Mouse (Mus musculus) liver, postnatal 0 days (tissue): ENCODE data around the gene Cfb. TPM values are rescaled to one million over a fixed set of nuclear protein-coding genes. Genes with fewer than 3 reads are reported as not detected.

Source experiments
- ATAC-seq: fragments of 200-750 bp; cut with Nextera tagmentation; 2 replicates; pipeline ENCODE4 v1.8.0; 2017; ENCODE audit warnings: mild to moderate bottlenecking, moderate library complexity
- DNase-seq: peaks from one replicate; pipeline ENCODE4 v3.0.0-alpha.2; 2016
- H3K27ac ChIP-seq: fragments of 300-500 bp; sonication (generic); 2 replicates; pipeline ENCODE4 v1.5.1; 2014; ENCODE audit warnings: antibody characterized with exemption, moderate library complexity, mild to moderate bottlenecking, low read depth
- H3K27me3 ChIP-seq: fragments of 300-500 bp; sonication (generic); 2 replicates; pipeline ENCODE4 v1.6.1; 2014; ENCODE audit warnings: low read length, control low read depth, mixed read lengths; ENCODE audit not compliant: insufficient read depth
- H3K36me3 ChIP-seq: fragments of 300-500 bp; sonication (generic); replicated peaks from 2 replicates; pipeline ENCODE4 v1.6.1; 2014; ENCODE audit warnings: mild to moderate bottlenecking, control low read depth, low read length, moderate library complexity, mixed read lengths; ENCODE audit not compliant: insufficient read depth
- H3K4me1 ChIP-seq: fragments of 300-500 bp; sonication (generic); 2 replicates; pipeline ENCODE4 v1.6.1; 2014; ENCODE audit warnings: antibody characterized with exemption, mild to moderate bottlenecking, control low read depth; ENCODE audit not compliant: insufficient read depth
- H3K4me2 ChIP-seq: fragments of 300-500 bp; sonication (generic); 2 replicates; pipeline ENCODE4 v1.6.1; 2014; ENCODE audit warnings: low read depth, mild to moderate bottlenecking, low read length, moderate library complexity, mixed read lengths
- H3K4me3 ChIP-seq: fragments of 300-500 bp; sonication (generic); 2 replicates; pipeline ENCODE4 v1.5.1; 2014; ENCODE audit warnings: low read depth, low read length
- H3K9ac ChIP-seq: fragments of 300-500 bp; sonication (generic); replicated peaks from 2 replicates; pipeline ENCODE4 v1.6.1; 2014; ENCODE audit warnings: mild to moderate bottlenecking, moderate library complexity
- H3K9me3 ChIP-seq: fragments of 300-500 bp; sonication (generic); 2 replicates; pipeline ENCODE4 v1.6.1; 2016; ENCODE audit warnings: mild to moderate bottlenecking, control low read depth, low read length, mixed read lengths
- CTCF ChIP-seq: sonication (generic); IDR thresholded peaks from 2 replicates; pipeline ENCODE4 v1.5.1; 2016; ENCODE audit warnings: antibody characterized with exemption, low read depth
- EP300 ChIP-seq: IDR thresholded peaks from 2 replicates; pipeline ENCODE4 v1.6.1; 2016; ENCODE audit warnings: antibody characterized with exemption, low read depth, mild to moderate bottlenecking
- WGBS: fragments of 180-500 bp; shearing (Covaris S2); extraction: QIAGEN DNeasy Blood & Tissue Kit; methylation state at CpG from one replicate; pipeline ENCODE4 v1.1.7; 2014; ENCODE audit not compliant: insufficient replicate concordance; 5-methylcytosine and 5-hydroxymethylcytosine counted together
- polyA plus RNA-seq: library from polyadenylated mRNA; unstranded; fragments of >200 nt; fragmentation: Nextera tagmentation; extraction: Ambion mirVana; gene quantifications from 2 replicates; pipeline ENCODE4 v1.2.1, GENCODE M21; 2015

Cfb gene
- polyA plus RNA-seq, 1 experiment from 2014 or later, result 847 TPM

DNA sequence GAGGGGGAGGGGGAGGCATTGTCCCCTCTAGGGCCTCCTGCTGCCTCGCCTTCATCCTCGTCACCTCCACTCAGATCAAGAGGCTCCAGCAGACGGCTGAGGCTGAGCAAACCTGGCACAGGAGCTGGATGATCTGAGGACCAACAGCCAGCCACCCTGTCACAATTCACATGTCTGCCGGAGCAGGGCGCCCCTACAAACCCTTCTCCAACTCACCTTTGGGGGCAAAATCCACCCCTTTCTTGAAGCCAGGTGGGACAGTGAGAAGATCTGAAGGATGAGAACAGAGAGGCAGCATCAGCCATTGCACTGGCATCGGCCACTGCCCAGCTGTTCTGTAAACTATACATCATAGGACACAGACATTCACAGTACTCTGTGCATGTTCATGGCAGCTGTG lies 15.1 kb downstream of the Cfb start:
- no peaks in the 10 kb centered on the region for H3K9me3 ChIP-seq
- no peak for TF ChIP-seq CTCF
- TF ChIP-seq EP300, result no peak
- H3K27me3 ChIP-seq, result no peaks in the 10 kb centered on the region
- no peak for DNase-seq
- H3K4me2 ChIP-seq, result no peak overlapping the region
- peaks cover 13% of the 10 kb centered on the region for H3K4me1 ChIP-seq
- H3K36me3 ChIP-seq, result peaks cover 41% of the 10 kb centered on the region
- ATAC-seq, result no peak
- WGBS, result 90% methylated on average over 6 of the region's 6 CpGs
- H3K9ac ChIP-seq, result no peak overlapping the region
- H3K4me3 ChIP-seq, result no peak overlapping the region
- no peak overlapping the region for H3K27ac ChIP-seq

DNA sequence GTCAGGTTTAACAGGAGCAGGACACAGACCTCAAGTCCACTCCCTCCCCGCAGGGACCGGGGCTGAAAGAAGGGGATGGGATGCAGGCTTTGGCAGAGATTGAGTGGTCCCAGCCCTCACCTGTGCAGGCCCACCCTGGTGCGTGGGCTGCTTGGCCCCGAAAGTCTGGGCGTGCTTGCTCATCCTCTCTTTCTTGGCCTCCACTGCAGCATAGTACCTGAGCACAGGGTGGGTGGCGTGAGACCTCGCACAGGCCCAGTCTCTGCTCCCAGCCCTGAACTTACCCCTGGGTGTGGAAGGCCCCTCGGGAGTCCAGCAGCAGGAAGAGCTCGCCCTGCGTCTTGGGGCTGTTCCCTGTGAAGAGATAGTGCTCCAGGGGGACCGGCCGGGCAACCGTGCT lies 17.4 kb downstream of the Cfb start:
- TF ChIP-seq CTCF (no peak), EP300 (no peak)
- DNase-seq (no peak), ATAC-seq (no peak)
- Histone ChIP-seq H3K4me3 (no peak overlapping the region), H3K27me3 (no peaks in the 10 kb centered on the region), H3K4me2 (no peak overlapping the region), H3K9ac (no peak overlapping the region), H3K27ac (no peak overlapping the region), H3K36me3 (peaks cover 53% of the 10 kb centered on the region), H3K4me1 (peaks cover 7% of the 10 kb centered on the region), H3K9me3 (no peaks in the 10 kb centered on the region)
- 91% methylated on average over 13 of the region's 13 CpGs for WGBS

DNA sequence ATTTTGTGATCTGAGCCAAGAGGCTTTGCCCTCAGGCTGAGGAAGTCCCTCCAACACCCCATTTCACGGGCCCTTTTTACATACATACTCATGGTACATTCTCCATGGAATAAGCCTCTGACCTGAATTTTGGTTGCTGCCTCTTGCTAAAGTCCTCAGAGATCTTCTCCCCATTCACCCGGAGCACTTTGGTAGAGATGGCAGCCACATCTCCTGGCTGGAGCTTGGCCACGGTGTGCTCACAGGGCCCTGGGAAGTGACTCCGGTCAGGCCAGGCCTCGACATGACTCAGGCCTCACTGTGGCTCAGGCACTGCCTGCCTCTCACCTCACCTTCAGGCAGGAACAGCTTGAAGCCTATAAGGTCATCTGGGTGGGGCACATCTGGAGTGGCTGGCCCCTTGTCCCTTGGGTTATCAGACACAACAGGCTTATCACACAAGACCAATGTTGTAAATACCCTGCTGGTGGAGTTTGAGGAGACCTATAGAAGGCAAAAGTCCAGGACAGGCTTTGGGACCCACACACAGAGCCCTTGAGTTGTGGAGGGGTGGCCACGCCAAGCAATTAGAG lies 21.5 kb downstream of the Cfb start:
- 78% methylated on average over 6 of the region's 6 CpGs for WGBS
- no peak overlapping the region for H3K27ac ChIP-seq
- H3K4me3 ChIP-seq, result no peak overlapping the region
- H3K27me3 ChIP-seq, result no peaks in the 10 kb centered on the region
- peaks cover 13% of the 10 kb centered on the region for H3K4me1 ChIP-seq
- no peak for DNase-seq
- ATAC-seq, result no peak
- no peak overlapping the region for H3K4me2 ChIP-seq
- no peaks in the 10 kb centered on the region for H3K9me3 ChIP-seq
- H3K9ac ChIP-seq, result no peak overlapping the region
- no peak for TF ChIP-seq CTCF
- TF ChIP-seq EP300, result no peak
- peaks cover 47% of the 10 kb centered on the region for H3K36me3 ChIP-seq

DNA sequence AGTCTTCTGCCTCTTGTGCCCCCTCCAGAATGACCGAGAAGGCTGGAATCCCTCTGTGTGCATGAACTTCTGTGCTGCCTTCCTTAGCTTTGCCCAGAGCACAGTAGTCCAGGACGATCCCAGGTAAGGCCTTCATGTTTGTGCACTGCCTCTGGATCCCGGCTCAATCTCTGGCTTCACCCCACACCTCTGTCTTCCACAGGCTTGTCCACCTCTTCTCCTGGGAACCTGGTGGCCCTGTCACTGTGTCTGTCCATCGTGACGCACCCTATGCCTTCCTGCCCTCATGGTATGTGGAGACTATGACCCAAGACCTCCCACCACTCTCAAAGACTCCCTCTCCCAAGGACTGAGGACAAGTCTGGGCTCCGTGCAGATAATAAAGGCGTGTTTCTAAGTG lies 23.5 kb downstream of the Cfb start:
- 89% methylated on average over 7 of the region's 7 CpGs for WGBS
- Histone ChIP-seq H3K4me2 (no peak overlapping the region), H3K4me3 (no peak overlapping the region), H3K27me3 (no peaks in the 10 kb centered on the region), H3K27ac (no peak overlapping the region), H3K9ac (no peak overlapping the region), H3K4me1 (peaks cover 16% of the 10 kb centered on the region), H3K9me3 (no peaks in the 10 kb centered on the region), H3K36me3 (peaks cover 40% of the 10 kb centered on the region)
- no peak for DNase-seq
- ATAC-seq, result no peak
- TF ChIP-seq CTCF (no peak), EP300 (no peak)

DNA sequence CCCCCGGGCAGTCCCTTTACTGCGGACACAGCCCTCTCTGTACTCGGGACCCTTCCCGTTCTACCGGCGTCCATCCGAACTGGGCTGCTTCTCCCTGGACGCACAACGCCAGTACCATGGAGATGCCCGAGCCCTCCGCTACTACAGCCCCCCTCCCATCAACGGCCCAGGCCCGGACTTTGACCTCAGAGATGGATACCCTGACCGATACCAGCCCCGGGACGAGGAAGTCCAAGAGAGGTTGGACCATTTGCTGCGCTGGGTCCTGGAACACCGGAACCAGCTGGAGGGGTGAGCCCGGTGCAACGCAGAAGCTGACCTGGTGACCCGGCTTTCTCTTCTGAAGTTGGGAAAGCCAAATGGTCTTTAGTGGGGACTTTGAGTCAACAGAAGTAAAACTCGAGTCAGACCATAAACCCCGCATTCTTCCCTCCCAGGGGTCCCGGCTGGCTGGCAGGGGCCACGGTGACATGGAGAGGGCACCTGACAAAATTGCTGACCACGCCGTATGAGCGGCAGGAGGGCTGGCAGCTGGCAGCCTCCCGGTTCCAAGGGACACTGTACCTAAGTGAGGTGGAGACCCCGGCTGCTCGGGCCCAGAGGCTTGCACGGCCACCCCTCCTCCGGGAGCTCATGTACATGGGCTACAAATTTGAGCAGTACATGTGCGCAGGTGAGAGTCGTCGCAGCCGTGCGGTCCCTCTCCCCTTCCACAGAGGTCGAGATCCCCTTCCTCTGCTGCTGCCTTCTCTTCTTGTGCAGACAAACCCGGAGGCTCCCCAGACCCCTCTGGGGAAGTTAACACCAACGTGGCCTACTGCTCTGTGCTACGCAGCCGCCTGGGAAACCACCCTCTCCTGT lies 24.6 kb downstream of the Cfb start:
- Histone ChIP-seq H3K27me3 (no peaks in the 10 kb centered on the region), H3K4me1 (peaks cover 16% of the 10 kb centered on the region), H3K27ac (peak overlapping the region; percentile 75), H3K9ac (peak overlapping the region; percentile 71), H3K9me3 (no peaks in the 10 kb centered on the region), H3K36me3 (peaks cover 31% of the 10 kb centered on the region), H3K4me3 (peak overlapping the region; percentile 83), H3K4me2 (peak overlapping the region; percentile 99)
- 32% methylated on average over 43 of the region's 43 CpGs for WGBS
- peak; percentile 38 for DNase-seq
- ATAC-seq, result peak; percentile 18
- no peak for TF ChIP-seq EP300
- no peak for TF ChIP-seq CTCF

DNA sequence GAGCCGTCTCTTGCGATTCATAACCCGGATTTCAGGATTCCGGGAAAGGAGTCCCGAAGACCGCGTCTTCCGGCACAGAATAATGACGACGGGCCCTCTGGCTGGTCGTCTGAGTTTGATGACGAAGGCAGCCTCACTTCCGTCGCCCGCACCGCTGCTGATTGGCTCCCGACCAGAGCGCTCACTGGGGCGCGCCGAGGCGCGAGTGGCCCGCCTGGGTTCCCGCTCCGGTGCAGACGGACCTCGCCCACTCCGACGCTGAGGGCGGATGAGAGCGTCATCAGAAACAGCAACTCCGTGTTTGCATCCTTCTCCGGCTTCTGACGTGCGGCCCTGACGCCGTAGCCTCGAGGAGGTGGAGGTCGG lies 25.5 kb downstream of the Cfb start, which contains the start of the genes Stk19 and Dxo:
TSS of gene Stk19 (minus strand) at position 90 of the 366 bp plus-strand sequence.
TSS of gene Dxo (plus strand) at position 164 of the 366 bp plus-strand sequence.
- WGBS, result under 1% methylated on average over 40 of the region's 40 CpGs
- Histone ChIP-seq H3K4me2 (peak within 1 kb of the TSS; percentile 99), H3K4me1 (peaks cover 16% of the 10 kb centered on the region), H3K27ac (peak within 1 kb of the TSS; percentile 75), H3K9ac (peak within 1 kb of the TSS; percentile 71), H3K36me3 (peaks cover 28% of the 10 kb centered on the region), H3K27me3 (no peaks in the 10 kb centered on the region), H3K4me3 (peak within 1 kb of the TSS; percentile 83), H3K9me3 (no peaks in the 10 kb centered on the region)
- peak; percentile 62; the same call in 1 of the 2 replicates for TF ChIP-seq EP300
- no peak for TF ChIP-seq CTCF
- DNase-seq, result peak; percentile 97
- ATAC-seq, result peak; percentile 96
